Mouse (Mus musculus) megakaryocyte, embryonic 14.5 days (primary cell): ENCODE data around the gene Kdm5b.

Experiments
- FLI1 ChIP-seq: IDR thresholded peaks from 2 replicates; pipeline ENCODE4 v1.6.1; 2012; ENCODE audit warnings: low read length, inconsistent platforms, mixed read lengths
- GATA1 ChIP-seq: IDR thresholded peaks from 3 replicates; pipeline ENCODE4 v1.6.1; 2012; ENCODE audit warnings: mixed read lengths, low read length, inconsistent platforms, borderline replicate concordance

DNA sequence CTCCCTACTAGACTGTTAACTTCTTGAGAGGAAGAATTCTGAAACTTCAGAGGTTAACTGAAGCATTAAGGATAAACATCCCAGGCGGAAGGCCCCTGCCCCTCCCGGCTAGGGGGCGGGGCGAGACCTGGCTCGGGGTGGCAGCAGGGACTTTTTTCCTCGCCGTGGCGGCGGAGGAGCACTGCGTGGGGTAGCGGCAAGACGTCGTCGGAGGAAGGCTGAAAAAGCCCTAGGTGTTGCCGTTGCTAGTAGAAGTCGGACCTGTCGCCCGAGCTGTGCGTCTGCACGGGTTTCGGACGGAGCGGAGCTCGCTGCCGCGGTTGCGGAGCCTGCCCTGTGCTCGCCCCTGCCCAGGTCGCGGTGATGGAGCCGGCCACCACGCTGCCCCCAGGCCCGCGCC, at the start of gene Kdm5b:
- no peak for TF ChIP-seq GATA1
- TF ChIP-seq FLI1 = no peak
